Mouse (Mus musculus): ENCODE data around the gene Arhgap17.

- no peak for TF ChIP-seq CTCF (IDR thresholded peaks at IDR 0.05; ENCODE audit: low read depth)
- TF ChIP-seq EP300 (IDR thresholded peaks at IDR 0.05; ENCODE audit: low read depth), result no peak
Observed at GRCm38 (mm10) chr7:123417661-123418060, 47.9 kb upstream of the Arhgap17 start.
